In the genomic region with DNA sequence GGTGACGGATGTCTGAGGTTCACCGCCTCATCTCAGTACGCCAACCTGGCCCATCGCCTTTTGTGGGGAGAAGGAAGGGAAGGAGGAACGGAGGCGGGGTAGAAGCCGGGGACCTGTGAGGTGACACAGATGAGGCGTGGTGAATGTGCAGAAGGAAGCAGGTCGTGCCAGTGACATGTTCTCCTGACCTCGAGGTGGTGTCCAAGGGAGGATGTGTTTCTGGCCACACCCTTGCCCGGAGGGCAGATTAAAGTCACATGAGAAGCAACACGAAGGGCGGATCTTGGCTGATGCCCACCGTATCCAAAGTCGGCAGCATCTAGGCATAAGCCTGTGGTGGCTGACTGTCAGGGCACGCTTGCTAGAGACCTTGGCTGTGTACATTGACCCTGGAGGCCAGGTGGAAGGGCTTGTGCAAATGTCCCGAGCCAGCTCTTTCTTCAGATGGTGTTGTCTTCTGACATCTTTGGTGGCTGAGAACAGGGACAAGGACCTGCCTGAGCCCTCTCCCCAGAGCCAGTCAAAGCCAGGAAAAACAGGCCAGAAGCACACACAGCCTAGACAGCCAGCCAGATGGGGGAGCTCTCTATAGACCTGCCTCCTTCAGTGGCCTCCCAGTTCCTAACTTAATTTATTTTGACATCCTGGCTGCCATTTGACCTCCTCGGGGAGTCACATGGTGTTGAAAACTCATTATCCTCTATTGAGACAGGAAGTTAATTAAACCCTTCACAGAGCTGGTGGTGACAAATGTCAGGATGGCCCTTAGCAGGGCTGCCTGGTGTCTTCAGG, we compare ENCODE assay signal across 12 mouse cellular contexts. TPM values are rescaled to one million over a fixed set of nuclear protein-coding genes. Genes with fewer than 3 reads are reported as not detected.
DNase-seq lines count a peak whose midpoint lies in the region; ATAC-seq and TF ChIP-seq lines count a peak whose summit lies in the region.
"Had no signal": no experiment of that assay in that cellular context is flagged by ENCODE, and none has a peak within 500 bp of the region (broad histone marks: within the 10 kb centered on the region; RNA-seq: fewer than 3 reads in every experiment).

No protein-coding gene starts in this region.

- H3K4me3 ChIP-seq in intestine, postnatal 0 days (ENCODE audit: low read depth, low read length) = no peak overlapping the region
- no peak overlapping the region for H3K4me3 ChIP-seq in intestine, embryonic 16.5 days (ENCODE audit: low read length)
- no peak overlapping the region for H3K4me3 ChIP-seq in CH12.LX (replicated peaks in 1 of 3; ENCODE audit: low read depth in 2 of 3, low read length in 2 of 3, poor library complexity in 1 of 3)
- H3K4me3 ChIP-seq: hindbrain, embryonic 15.5 days; limb, embryonic 12.5 days had no signal

- TF ChIP-seq RAD21 in CH12.LX (IDR thresholded peaks at IDR 0.05; ENCODE audit: low read depth, low read length) = peak; percentile 18

- TF ChIP-seq EP300 in CH12.LX (IDR thresholded peaks at IDR 0.05; ENCODE audit: low read length) = no peak

- ATAC-seq in intestine, postnatal 0 days = no peak
- ATAC-seq in intestine, embryonic 16.5 days = no peak

- H3K9ac ChIP-seq in intestine, postnatal 0 days (ENCODE audit: low read depth, low read length) = no peak overlapping the region
- H3K9ac ChIP-seq in intestine, embryonic 16.5 days (ENCODE audit: low read depth, low read length) = no peak overlapping the region
- no peak overlapping the region for H3K9ac ChIP-seq in CH12.LX (ENCODE audit: insufficient read depth, low read depth)
- H3K9ac ChIP-seq: hindbrain, embryonic 15.5 days; limb, embryonic 12.5 days had no signal

- H3K4me1 ChIP-seq in intestine, postnatal 0 days (replicated peaks; ENCODE audit: control insufficient read depth, insufficient read depth, low read length) = peaks cover 13% of the 10 kb centered on the region
- H3K4me1 ChIP-seq in intestine, embryonic 16.5 days (ENCODE audit: control insufficient read depth, insufficient read depth, low read length) = peaks cover 19% of the 10 kb centered on the region
- H3K4me1 ChIP-seq in CH12.LX (ENCODE audit: control insufficient read depth in 1 of 2, insufficient read depth in 2 of 2) = peaks cover 7 to 46% of the 10 kb centered on the region in 2 experiments

- no peak overlapping the region for H3K4me2 ChIP-seq in intestine, postnatal 0 days (replicated peaks; ENCODE audit: low read depth)
- H3K4me2 ChIP-seq in intestine, embryonic 16.5 days (ENCODE audit: low read depth, low read length) = no peak overlapping the region
- no peak overlapping the region for H3K4me2 ChIP-seq in CH12.LX (ENCODE audit: insufficient read depth, low read depth, poor library complexity, severe bottlenecking)
- H3K4me2 ChIP-seq: hindbrain, embryonic 15.5 days; limb, embryonic 12.5 days had no signal

- DNase-seq in CH12.LX (ENCODE audit: extremely low read depth) = no peak
- peak; percentile 56 for DNase-seq in Muller cell, postnatal 12 days (ENCODE audit: inconsistent ontology term)
- peak; percentile 44 to 59 for DNase-seq in kidney, postnatal 4 days
- DNase-seq in cerebellum, adult 11 months = no peak
- no peak for DNase-seq in cerebellum, postnatal 4 days (ENCODE audit: low spot score in 2 of 2)
- DNase-seq in right cerebral cortex, postnatal 10 days (ENCODE audit: low spot score in 2 of 2) = no peak
- DNase-seq: cerebellum, adult 2 months; thymus, postnatal 4 days had no signal

- no peaks in the 10 kb centered on the region for H3K9me3 ChIP-seq in intestine, postnatal 0 days (ENCODE audit: control insufficient read depth)
- no peaks in the 10 kb centered on the region for H3K9me3 ChIP-seq in intestine, embryonic 16.5 days (ENCODE audit: control insufficient read depth, low read length)
- no peaks in the 10 kb centered on the region for H3K9me3 ChIP-seq in CH12.LX (replicated peaks; ENCODE audit: low read length)
- H3K9me3 ChIP-seq: hindbrain, embryonic 15.5 days; limb, embryonic 12.5 days had no signal

- no peak overlapping the region for H3K27ac ChIP-seq in intestine, postnatal 0 days (ENCODE audit: low read depth, low read length)
- no peak overlapping the region for H3K27ac ChIP-seq in intestine, embryonic 16.5 days (ENCODE audit: low read length)
- H3K27ac ChIP-seq in CH12.LX (ENCODE audit: insufficient read depth, low read depth) = no peak overlapping the region
- H3K27ac ChIP-seq: hindbrain, embryonic 15.5 days; limb, embryonic 12.5 days had no signal

- peak; percentile 51 for TF ChIP-seq CTCF in intestine, postnatal 0 days (IDR thresholded peaks at IDR 0.05; ENCODE audit: low read depth)
- peak in 1 of 2 experiments; percentile 57; a peak in 2 of 4 replicates for TF ChIP-seq CTCF in CH12.LX (conservative IDR thresholded peaks at IDR 0.05 in 1 of 2, IDR thresholded peaks at IDR 0.05 in 1 of 2; ENCODE audit: low read depth in 2 of 2, low read length in 2 of 2)

- in situ Hi-C loops in CH12.LX (cut with MboI; ENCODE audit: low pct_ligation_motif_present, low pct_unique_long_range_greater_than_20kb, low sequenced_read_pairs) = no loop called here

- TF ChIP-seq POLR2A in CH12.LX (IDR thresholded peaks at IDR 0.05; ENCODE audit: low read depth, low read length) = no peak

- WGBS in intestine, postnatal 0 days = 62% methylated on average over 18 of the region's 18 CpGs
- WGBS in intestine, embryonic 16.5 days = 69% methylated on average over 18 of the region's 18 CpGs

- dilution Hi-C loops in CH12.LX (cut with MboI; ENCODE audit: extremely low pct_ligation_motif_present, extremely low pct_unique_long_range_greater_than_20kb, low sequenced_read_pairs) = no loop called here

- no peaks in the 10 kb centered on the region for H3K36me3 ChIP-seq in intestine, postnatal 0 days (ENCODE audit: control insufficient read depth, insufficient read depth)
- no peaks in the 10 kb centered on the region for H3K36me3 ChIP-seq in intestine, embryonic 16.5 days (ENCODE audit: control insufficient read depth, insufficient read depth, low read length)
- no peaks in the 10 kb centered on the region for H3K36me3 ChIP-seq in CH12.LX (replicated peaks in 1 of 2; ENCODE audit: control insufficient read depth in 1 of 2, insufficient read depth in 1 of 2, low read length in 1 of 2)
- H3K36me3 ChIP-seq: hindbrain, embryonic 15.5 days; limb, embryonic 12.5 days had no signal

- no peaks in the 10 kb centered on the region for H3K27me3 ChIP-seq in intestine, postnatal 0 days (replicated peaks; ENCODE audit: control insufficient read depth, insufficient read depth, low read length)
- H3K27me3 ChIP-seq in intestine, embryonic 16.5 days (replicated peaks; ENCODE audit: control insufficient read depth, insufficient read depth, low read length) = no peaks in the 10 kb centered on the region
- H3K27me3 ChIP-seq in CH12.LX (replicated peaks) = peaks cover 2% of the 10 kb centered on the region
- H3K27me3 ChIP-seq: hindbrain, embryonic 15.5 days; limb, embryonic 12.5 days had no signal

- peaks cover 2% of the 10 kb centered on the region for H3K79me2 ChIP-seq in CH12.LX (replicated peaks; ENCODE audit: control insufficient read depth, extremely low read depth, insufficient read depth, poor library complexity, severe bottlenecking)

TF ChIP-seq in CH12.LX, 34 proteins besides CTCF, POLR2A, EP300 and RAD21:
- TF ChIP-seq JUN (IDR thresholded peaks at IDR 0.05; ENCODE audit: insufficient read depth, low read depth, low read length) (no peak), TCF12 (IDR thresholded peaks at IDR 0.05; ENCODE audit: low read depth, low read length) (no peak), HCFC1 (IDR thresholded peaks at IDR 0.05; ENCODE audit: low read depth, low read length) (no peak), SMC3 (IDR thresholded peaks at IDR 0.05; ENCODE audit: low read depth, low read length) (peak; percentile 44), MAZ (IDR thresholded peaks at IDR 0.05; ENCODE audit: low read depth, low read length) (no peak), USF1 (IDR thresholded peaks at IDR 0.05; ENCODE audit: low read depth, low read length) (no peak)

RNA-seq across cellular contexts. Expression of gene Zfpm1, which starts 4.5 kb away (rescaled TPM):
- polyA plus RNA-seq in intestine, postnatal 0 days (2015; fragmentation: Nextera tagmentation; extraction: Ambion mirVana) = 7.7 and 9.8 TPM in 2 replicates
- 2.6 and 2.7 TPM in 2 replicates for polyA plus RNA-seq in intestine, embryonic 16.5 days (2015; fragmentation: Nextera tagmentation; extraction: Ambion mirVana)
- 30.1 and 31.0 TPM in 2 replicates for total RNA-seq in CH12.LX (2012; rRNA removed)
- total RNA-seq in CH12.LX (2014; rRNA removed) = 11.0 and 11.3 TPM in 2 replicates
- 63.5 and 68.4 TPM in 2 replicates for polyA plus RNA-seq in CH12.LX (2012; ENCODE audit: insufficient read length, low read depth)

Comparison
In these comparisons a context has a peak if more than half of its experiments do, and no peak if none do; other contexts are left out.
1. DNase-seq: peak in Muller cell, postnatal 12 days (single experiment) and kidney, postnatal 4 days (2 of 2); none in CH12.LX (single experiment), cerebellum, adult 11 months (single experiment), cerebellum, postnatal 4 days (0 of 2) and right cerebral cortex, postnatal 10 days (0 of 2).